Mouse (Mus musculus) c-Kit-positive CD71-positive TER-119-positive erythroid progenitor cells, embryonic 14.5 days (primary cell): ENCODE measurements around the gene Ankrd2.
A peak's percentile ranks its signal among the peaks of the same experiment; 100 is the strongest.

Experiments
- DNase-seq: peaks from one replicate; pipeline ENCODE4 v3.0.0-alpha.2; 2013; ENCODE audit warnings: low spot score

The Ankrd2 gene

GRCm38 (mm10) chr19:42035456-42036248 is at the start of gene Ankrd2:
TSS of gene Ankrd2 (plus strand) at chr19:42036000.
- peak; percentile 45 for DNase-seq

GRCm38 (mm10) chr19:41987206-41987605 is 48.6 kb upstream of the Ankrd2 start:
- DNase-seq: no peak

GRCm38 (mm10) chr19:41989810-41990209 is 46.0 kb upstream of the Ankrd2 start:
- no peak for DNase-seq

DNA sequence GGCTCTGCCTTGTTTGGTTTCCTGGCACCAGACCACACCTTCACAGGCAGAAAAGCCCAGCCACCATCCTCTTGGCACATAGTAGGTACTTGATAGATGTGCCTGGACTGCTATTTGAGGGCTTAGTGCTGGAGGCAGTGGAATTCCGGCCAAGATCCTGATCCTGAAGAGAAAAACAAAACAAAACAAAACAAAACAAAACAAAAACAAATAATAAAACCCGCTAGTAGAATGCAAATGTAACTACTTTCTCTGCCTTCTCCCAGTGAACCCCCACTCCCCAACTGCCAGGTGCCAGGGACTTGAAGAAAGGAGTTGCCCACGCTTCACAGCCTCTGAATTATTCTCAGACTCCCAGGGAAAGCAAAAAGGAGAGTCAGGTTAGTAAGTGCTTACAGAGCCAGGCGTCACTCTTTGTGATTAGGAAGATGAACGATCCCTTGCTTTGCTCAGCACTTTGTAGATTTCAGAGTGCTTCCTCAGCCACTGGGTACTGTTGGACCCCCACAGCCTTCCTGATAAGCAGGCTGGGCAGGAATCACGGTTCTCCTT is 43.8 kb upstream of the Ankrd2 start:
- DNase-seq: no peak

- DNase-seq: no peak
Measured at GRCm38 (mm10) chr19:41992971-41993370, 42.8 kb upstream of the Ankrd2 start.

DNA sequence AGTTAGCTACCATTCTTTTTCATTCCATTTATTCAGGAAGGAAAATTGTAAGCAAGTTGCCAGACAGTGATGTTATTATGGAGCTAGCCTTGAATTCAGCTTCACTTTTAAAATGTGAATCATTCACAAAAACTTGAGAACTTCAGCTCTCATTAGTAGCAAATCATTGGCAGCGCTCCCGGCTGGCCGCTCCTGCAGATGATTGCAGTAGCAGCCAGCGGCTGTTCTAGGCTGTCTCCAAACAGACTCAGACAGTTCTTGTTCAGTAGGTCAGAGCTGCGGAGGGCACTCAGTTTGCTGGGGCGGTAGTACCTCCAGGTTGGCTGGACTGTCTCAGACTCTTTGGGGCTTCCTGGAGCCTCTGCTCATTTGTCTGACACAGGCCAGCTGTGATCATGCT is 42.3 kb upstream of the Ankrd2 start:
- DNase-seq: no peak

DNA sequence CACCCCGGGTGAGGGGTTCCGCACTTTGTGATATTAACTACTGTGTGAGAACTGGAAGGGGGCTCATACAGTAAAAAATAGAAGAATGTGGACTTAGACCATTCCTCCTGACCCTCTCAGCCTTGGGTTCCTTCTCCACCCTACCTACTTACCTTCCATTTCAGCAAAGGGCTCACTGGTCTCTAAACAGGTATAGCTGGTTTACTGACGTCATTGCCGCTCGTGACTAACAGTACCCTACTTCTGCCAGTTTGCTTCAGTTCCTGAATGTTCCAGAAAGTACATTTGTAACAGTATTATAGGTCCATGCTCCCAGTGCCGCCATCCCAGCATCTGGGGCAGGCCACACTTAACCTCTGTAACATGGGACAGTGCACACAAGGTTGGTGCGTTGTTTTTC is 41.8 kb upstream of the Ankrd2 start:
- no peak for DNase-seq

DNA sequence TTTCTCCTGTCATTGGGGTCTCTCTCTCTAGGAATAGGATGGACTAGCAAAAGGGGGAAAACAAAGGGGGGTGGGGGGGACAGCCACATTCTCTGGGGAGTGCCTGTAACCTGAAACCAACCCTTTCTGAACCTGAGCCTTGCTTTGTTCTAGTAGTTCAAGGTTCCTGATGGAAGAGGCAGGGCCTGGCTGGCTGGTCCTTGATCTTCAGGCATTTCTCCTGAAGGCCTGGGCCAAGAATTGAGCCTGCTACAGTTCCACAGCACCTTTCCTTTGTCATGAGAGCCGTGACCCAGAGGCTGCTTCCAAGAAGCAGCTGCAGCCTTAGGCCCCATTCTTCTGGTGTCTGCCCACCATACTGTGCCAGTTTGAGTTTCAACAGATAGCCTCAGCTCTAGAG is 40.3 kb upstream of the Ankrd2 start:
- no peak for DNase-seq

DNA sequence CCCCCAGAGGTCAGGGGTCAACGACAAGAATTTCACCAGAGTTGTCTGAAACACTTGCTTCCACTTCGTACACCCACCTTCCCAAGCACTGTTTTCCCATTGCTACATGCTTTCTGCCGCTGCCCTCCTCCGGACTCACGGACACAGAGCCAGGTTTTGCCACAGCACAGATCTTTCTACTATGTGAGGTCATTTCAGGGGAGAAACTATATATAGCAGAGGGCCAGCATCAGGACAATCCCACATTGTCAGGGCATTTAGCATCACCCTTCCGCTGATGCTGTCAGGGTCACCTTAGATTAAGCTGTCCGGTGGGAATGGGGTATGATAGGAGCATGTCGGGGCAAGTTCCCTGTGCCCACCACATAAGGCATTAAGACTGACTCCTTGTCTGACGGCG is 38.7 kb upstream of the Ankrd2 start:
- DNase-seq: no peak

DNA sequence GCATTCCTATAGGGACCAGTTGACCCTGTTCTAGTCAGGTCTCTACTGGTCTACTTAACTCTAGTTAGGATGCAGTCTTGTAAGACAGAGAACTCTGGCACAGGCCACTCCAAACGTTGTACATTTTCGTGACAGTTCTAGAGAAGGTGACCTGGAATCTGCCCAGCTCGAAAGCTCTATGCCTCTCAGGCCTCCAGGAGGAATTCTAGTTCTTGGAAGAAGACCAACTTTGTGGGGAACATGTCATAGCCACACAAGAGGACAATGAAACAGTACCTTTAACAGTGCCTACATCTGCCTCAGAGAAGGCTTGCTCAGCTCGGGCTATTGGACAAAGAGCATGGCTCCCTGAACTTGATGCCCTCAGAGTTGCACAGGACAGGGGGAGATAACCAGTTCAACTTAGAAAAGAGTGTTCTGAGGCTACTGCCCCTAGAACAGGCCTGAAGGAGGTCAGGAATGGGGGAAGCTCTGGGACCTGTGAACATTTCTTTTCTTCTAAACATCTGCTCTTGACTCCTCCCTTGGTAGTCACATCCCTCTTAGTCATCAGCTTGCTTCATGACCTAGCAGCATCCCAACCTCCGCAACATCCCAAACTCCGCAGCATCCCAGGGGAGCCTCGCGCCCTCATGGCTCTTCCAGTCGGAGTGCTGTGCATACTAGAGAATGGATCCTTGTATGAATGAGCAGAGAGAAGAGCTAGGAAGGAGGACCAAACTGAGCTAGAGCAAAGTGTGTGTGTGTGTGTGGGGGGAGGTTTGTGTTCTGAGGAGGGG is 36.8 kb upstream of the Ankrd2 start:
- DNase-seq: no peak

DNA sequence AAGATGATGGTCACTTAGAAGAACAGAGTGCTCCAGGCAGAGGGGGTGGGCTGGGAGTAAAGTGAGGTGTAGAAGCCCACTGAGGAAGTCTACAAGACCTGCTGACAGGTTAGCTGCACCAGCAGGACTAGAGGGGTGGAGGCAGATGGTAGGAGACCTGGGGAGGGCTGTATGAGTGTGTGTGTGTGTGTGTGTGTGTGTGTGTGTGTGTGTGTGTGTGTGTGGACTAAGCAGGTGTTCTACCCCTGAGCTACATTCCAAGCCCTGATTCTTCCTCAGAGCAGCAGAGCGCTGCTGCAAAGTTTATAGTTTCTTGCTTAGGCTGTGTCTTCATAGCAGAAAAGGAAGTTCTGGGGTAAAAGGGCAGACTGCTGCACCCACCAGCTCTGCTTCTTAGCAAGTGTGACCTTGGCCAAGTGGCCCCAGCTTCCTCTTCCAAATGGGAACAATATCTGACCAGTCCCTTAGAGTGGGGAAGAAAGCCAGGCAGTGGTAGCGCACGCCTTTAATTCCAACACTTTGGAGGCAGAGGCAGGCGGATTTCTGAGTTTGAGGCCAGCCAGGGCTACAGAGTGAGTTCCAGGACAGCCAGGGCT is 36.0 kb upstream of the Ankrd2 start:
- DNase-seq: no peak

- no peak for DNase-seq
Measured at GRCm38 (mm10) chr19:42000446-42000958, 35.3 kb upstream of the Ankrd2 start.

GRCm38 (mm10) chr19:42001253-42001980 is 34.4 kb upstream of the Ankrd2 start:
- no peak for DNase-seq

DNA sequence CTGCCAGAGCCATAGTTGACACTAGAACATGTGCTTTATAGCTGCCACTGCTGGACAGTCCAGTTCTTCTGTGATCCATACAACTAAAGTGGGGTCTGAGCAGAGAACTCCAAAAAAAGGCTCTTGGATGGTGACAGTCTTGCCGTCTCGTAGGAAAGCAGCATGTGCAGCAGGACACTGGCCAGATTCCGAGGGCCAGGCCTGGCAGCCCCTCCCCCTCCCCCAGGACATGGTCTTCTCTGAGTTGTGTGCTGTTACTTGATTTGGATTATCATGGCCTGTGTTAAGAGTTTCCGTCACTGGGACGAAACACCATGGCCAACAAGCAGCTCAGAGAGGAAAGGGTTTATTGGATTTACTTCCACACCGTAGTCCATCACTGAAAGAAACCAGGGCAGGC is 31.5 kb upstream of the Ankrd2 start:
- no peak for DNase-seq

GRCm38 (mm10) chr19:42005616-42006015 is 30.2 kb upstream of the Ankrd2 start:
- DNase-seq: no peak

GRCm38 (mm10) chr19:42006568-42006967 is 29.2 kb upstream of the Ankrd2 start:
- no peak for DNase-seq

- no peak for DNase-seq
Measured at GRCm38 (mm10) chr19:42008586-42008985, 27.2 kb upstream of the Ankrd2 start.

GRCm38 (mm10) chr19:42009067-42009466 is 26.7 kb upstream of the Ankrd2 start:
- no peak for DNase-seq

DNA sequence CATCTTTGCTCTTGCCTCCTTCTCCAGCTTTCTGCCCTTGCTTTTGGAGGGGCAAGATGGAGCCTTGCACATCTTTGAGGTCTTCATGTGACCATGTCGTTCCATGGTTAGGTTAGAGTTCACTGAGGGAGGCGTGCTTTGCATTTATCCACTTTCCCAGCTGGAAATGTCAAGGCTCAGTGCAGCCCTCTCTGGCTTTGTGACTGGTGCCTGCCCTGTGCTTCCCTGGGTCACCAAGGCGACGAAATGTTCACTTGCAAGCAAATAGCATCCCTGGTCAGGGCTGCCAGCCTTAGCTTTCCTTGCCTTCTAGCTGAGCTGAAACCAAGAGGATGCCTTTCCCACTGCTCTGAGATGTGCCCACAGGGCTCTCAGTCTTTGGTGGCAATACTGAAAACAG is 25.4 kb upstream of the Ankrd2 start:
- DNase-seq: no peak

DNA sequence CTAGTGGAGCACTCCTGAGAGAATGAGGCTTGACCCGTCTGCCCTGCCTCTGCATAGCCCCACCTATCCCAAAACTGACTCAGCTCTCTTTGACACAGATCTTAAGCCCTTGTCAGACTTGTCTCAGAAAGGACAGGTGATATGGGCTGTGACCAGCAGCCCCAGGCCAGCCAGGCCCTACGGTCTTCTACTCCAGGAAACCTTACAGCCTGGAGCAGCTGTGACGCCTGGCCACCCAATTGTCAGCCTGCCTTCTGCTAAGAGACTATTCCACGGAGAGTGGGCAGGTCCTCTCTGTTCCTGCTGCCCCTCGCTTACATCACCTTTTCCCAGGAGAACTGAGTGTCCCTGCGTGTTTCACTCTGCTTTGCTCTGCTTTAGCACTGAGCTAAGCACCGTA is 24.7 kb upstream of the Ankrd2 start:
- no peak for DNase-seq

DNA sequence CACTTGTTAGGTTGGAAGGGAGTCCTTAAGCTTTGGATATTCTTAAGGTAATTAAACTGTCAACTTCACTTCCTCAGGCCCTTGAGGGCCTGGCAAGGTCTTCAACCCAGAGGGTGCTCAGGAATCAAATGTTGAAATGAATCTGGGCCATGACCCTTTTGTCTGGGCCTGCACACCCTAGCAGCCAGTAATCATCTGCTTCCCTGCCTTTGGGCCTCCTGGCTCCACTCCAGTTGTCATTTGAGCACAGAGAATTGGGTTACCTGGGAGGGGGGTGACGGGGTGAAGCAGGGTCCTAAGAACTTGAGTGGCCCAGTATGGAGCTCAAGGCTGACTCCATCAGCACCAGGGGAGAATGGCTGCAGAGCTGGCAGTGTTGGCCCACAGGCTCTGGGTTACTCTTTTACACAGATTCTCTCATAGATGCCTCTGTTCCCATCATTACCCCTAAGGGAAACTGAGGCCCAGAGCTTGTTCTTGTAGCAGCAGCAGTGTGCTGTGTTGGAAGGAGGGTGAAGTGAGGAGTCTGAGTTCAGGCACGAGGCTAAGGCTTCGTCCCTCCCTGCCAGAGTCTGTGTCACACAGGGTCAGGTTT is 21.5 kb upstream of the Ankrd2 start:
- no peak for DNase-seq
